Mouse (Mus musculus): ENCODE measurements around the gene Man2b1. TPM values are rescaled to one million over a fixed set of nuclear protein-coding genes. Genes with fewer than 3 reads are reported as not detected.
"Not testable (repeated sequence)": the region's sequence is repeated elsewhere in the genome, so short reads cannot be mapped to it uniquely, and the experiment has no call there.

Gene Man2b1
- polyA plus RNA-seq, 1 experiment = 35.7 TPM

- Histone ChIP-seq H3K4me1 (ENCODE audit: control insufficient read depth, insufficient read depth, low read length) (peaks cover 11% of the 10 kb centered on the region), H3K4me3 (replicated peaks; ENCODE audit: insufficient read depth, low read depth, low read length) (no peak overlapping the region), H3K27me3 (ENCODE audit: control insufficient read depth, insufficient read depth, low read length) (no peaks in the 10 kb centered on the region), H3K27ac (ENCODE audit: insufficient read depth, low read length) (no peak overlapping the region)
- no peak for TF ChIP-seq POLR2A (IDR thresholded peaks at IDR 0.05; ENCODE audit: borderline replicate concordance, insufficient read depth, low read length)
- TF ChIP-seq CTCF (IDR thresholded peaks at IDR 0.05; ENCODE audit: borderline replicate concordance, insufficient read depth, low read depth, low read length) = no peak
- no peak for DNase-seq
- WGBS = 91% methylated on average over 10 of the region's 10 CpGs
Observed at GRCm38 (mm10) chr8:85074617-85075016, 8.5 kb upstream of the Man2b1 start.

GRCm38 (mm10) chr8:85076001-85076400, 7.1 kb upstream of the Man2b1 start:
- no peak overlapping the region for H3K27ac ChIP-seq (ENCODE audit: insufficient read depth, low read length)
- WGBS = 77% methylated on average over 9 of the region's 9 CpGs
- H3K4me1 ChIP-seq (ENCODE audit: control insufficient read depth, insufficient read depth, low read length) = peaks cover 15% of the 10 kb centered on the region
- TF ChIP-seq CTCF (IDR thresholded peaks at IDR 0.05; ENCODE audit: borderline replicate concordance, insufficient read depth, low read depth, low read length) (peak; percentile 64), POLR2A (IDR thresholded peaks at IDR 0.05; ENCODE audit: borderline replicate concordance, insufficient read depth, low read length) (no peak)
- no peak overlapping the region for H3K4me3 ChIP-seq (replicated peaks; ENCODE audit: insufficient read depth, low read depth, low read length)
- peak in 1 of 2 experiments; percentile 56 for DNase-seq
- H3K27me3 ChIP-seq (ENCODE audit: control insufficient read depth, insufficient read depth, low read length) = no peaks in the 10 kb centered on the region

GRCm38 (mm10) chr8:85076993-85077392, 6.1 kb upstream of the Man2b1 start:
- peak; percentile 78 for DNase-seq
- WGBS = 0% methylated on average over 2 of the region's 2 CpGs

GRCm38 (mm10) chr8:85080214-85080531, 2.9 kb upstream of the Man2b1 start:
- TF ChIP-seq POLR2A (IDR thresholded peaks at IDR 0.05; ENCODE audit: borderline replicate concordance, insufficient read depth, low read length) (no peak), CTCF (IDR thresholded peaks at IDR 0.05; ENCODE audit: borderline replicate concordance, insufficient read depth, low read depth, low read length) (no peak)
- no peak for DNase-seq
- Histone ChIP-seq H3K4me1 (ENCODE audit: control insufficient read depth, insufficient read depth, low read length) (peaks cover 13% of the 10 kb centered on the region), H3K27me3 (ENCODE audit: control insufficient read depth, insufficient read depth, low read length) (no peaks in the 10 kb centered on the region), H3K4me3 (replicated peaks; ENCODE audit: insufficient read depth, low read depth, low read length) (peak overlapping the region; percentile 73), H3K27ac (ENCODE audit: insufficient read depth, low read length) (peak overlapping the region; percentile 35)
- under 1% methylated on average over 25 of the region's 25 CpGs for WGBS

More at GRCm38 (mm10) chr8:85076993-85077392, 6.1 kb upstream of the Man2b1 start:
- Histone ChIP-seq H3K27ac (ENCODE audit: insufficient read depth, low read length) (no peak overlapping the region), H3K4me1 (ENCODE audit: control insufficient read depth, insufficient read depth, low read length) (peaks cover 15% of the 10 kb centered on the region), H3K27me3 (ENCODE audit: control insufficient read depth, insufficient read depth, low read length) (no peaks in the 10 kb centered on the region), H3K4me3 (replicated peaks; ENCODE audit: insufficient read depth, low read depth, low read length) (no peak overlapping the region)
- TF ChIP-seq CTCF (IDR thresholded peaks at IDR 0.05; ENCODE audit: borderline replicate concordance, insufficient read depth, low read depth, low read length) = peak; percentile 93
- no peak for TF ChIP-seq POLR2A (IDR thresholded peaks at IDR 0.05; ENCODE audit: borderline replicate concordance, insufficient read depth, low read length)

- Histone ChIP-seq H3K27me3 (ENCODE audit: control insufficient read depth, insufficient read depth, low read length) (no peaks in the 10 kb centered on the region), H3K27ac (ENCODE audit: insufficient read depth, low read length) (peak within 1 kb of the TSS; percentile 35), H3K4me3 (replicated peaks; ENCODE audit: insufficient read depth, low read depth, low read length) (peak within 1 kb of the TSS; percentile 73), H3K4me1 (ENCODE audit: control insufficient read depth, insufficient read depth, low read length) (peaks cover 13% of the 10 kb centered on the region)
- DNase-seq = peak; percentile 65 to 70
- under 1% methylated on average over 30 of the region's 30 CpGs for WGBS
- TF ChIP-seq POLR2A (IDR thresholded peaks at IDR 0.05; ENCODE audit: borderline replicate concordance, insufficient read depth, low read length) (peak; percentile 47; the same call in 1 of the 2 replicates), CTCF (IDR thresholded peaks at IDR 0.05; ENCODE audit: borderline replicate concordance, insufficient read depth, low read depth, low read length) (no peak)
Observed at GRCm38 (mm10) chr8:85080532-85081215, 2.4 kb upstream of the Man2b1 start, which contains the start of gene Wdr83os. Gene Wdr83os, plus strand, starts transcription at chr8:85080740.

GRCm38 (mm10) chr8:85081216-85081555, 1.9 kb upstream of the Man2b1 start, which contains the start of gene Wdr83:
Gene Wdr83, minus strand, starts transcription at chr8:85081306.
- Histone ChIP-seq H3K27ac (ENCODE audit: insufficient read depth, low read length) (peak within 1 kb of the TSS; percentile 35), H3K4me3 (replicated peaks; ENCODE audit: insufficient read depth, low read depth, low read length) (peak within 1 kb of the TSS; percentile 73), H3K4me1 (ENCODE audit: control insufficient read depth, insufficient read depth, low read length) (peaks cover 13% of the 10 kb centered on the region), H3K27me3 (ENCODE audit: control insufficient read depth, insufficient read depth, low read length) (no peaks in the 10 kb centered on the region)
- 1% methylated on average over 9 of the region's 9 CpGs for WGBS
- DNase-seq = no peak
- TF ChIP-seq CTCF (IDR thresholded peaks at IDR 0.05; ENCODE audit: borderline replicate concordance, insufficient read depth, low read depth, low read length) = no peak
- no peak for TF ChIP-seq POLR2A (IDR thresholded peaks at IDR 0.05; ENCODE audit: borderline replicate concordance, insufficient read depth, low read length)

- H3K27ac ChIP-seq (ENCODE audit: insufficient read depth, low read length); H3K27me3 ChIP-seq (ENCODE audit: control insufficient read depth, insufficient read depth, low read length); DNase-seq; H3K4me3 ChIP-seq (replicated peaks; ENCODE audit: insufficient read depth, low read depth, low read length): not testable (repeated sequence)
- 87% methylated on average over 4 of the region's 4 CpGs for WGBS
- H3K4me1 ChIP-seq (ENCODE audit: control insufficient read depth, insufficient read depth, low read length) = peaks cover 13% of the 10 kb centered on the region
Observed at GRCm38 (mm10) chr8:85082169-85082568, 901 bp upstream of the Man2b1 start.

GRCm38 (mm10) chr8:85084633-85085032, 1.6 kb downstream of the Man2b1 start:
- H3K4me1 ChIP-seq (ENCODE audit: control insufficient read depth, insufficient read depth, low read length) = peaks cover 10% of the 10 kb centered on the region; the same call in 1 of the 2 replicates
- WGBS = 90% methylated on average over 8 of the region's 8 CpGs
- TF ChIP-seq POLR2A (IDR thresholded peaks at IDR 0.05; ENCODE audit: borderline replicate concordance, insufficient read depth, low read length) = no peak
- TF ChIP-seq CTCF (IDR thresholded peaks at IDR 0.05; ENCODE audit: borderline replicate concordance, insufficient read depth, low read depth, low read length) = no peak
- H3K27me3 ChIP-seq (ENCODE audit: control insufficient read depth, insufficient read depth, low read length) = no peaks in the 10 kb centered on the region
- no peak overlapping the region for H3K27ac ChIP-seq (ENCODE audit: insufficient read depth, low read length)
- no peak overlapping the region for H3K4me3 ChIP-seq (replicated peaks; ENCODE audit: insufficient read depth, low read depth, low read length)
- no peak for DNase-seq

All from cerebellum, adult 2 months (tissue).